Mouse (Mus musculus): ENCODE data around the gene Epb41l2. TPM values are rescaled to one million over a fixed set of nuclear protein-coding genes. Genes with fewer than 3 reads are reported as not detected.

Gene Epb41l2
- polyA plus RNA-seq, 1 experiment from 2014 or later: 17.2 TPM

- H3K36me3 ChIP-seq (ENCODE audit: control insufficient read depth, insufficient read depth, low read length): no peaks in the 10 kb centered on the region
- WGBS: 78% methylated on average over 3 of the region's 3 CpGs
- no peak overlapping the region for H3K9ac ChIP-seq (ENCODE audit: low read length)
Observed at GRCm38 (mm10) chr10:25519954-25520353, 160.4 kb downstream of the Epb41l2 start.

DNA sequence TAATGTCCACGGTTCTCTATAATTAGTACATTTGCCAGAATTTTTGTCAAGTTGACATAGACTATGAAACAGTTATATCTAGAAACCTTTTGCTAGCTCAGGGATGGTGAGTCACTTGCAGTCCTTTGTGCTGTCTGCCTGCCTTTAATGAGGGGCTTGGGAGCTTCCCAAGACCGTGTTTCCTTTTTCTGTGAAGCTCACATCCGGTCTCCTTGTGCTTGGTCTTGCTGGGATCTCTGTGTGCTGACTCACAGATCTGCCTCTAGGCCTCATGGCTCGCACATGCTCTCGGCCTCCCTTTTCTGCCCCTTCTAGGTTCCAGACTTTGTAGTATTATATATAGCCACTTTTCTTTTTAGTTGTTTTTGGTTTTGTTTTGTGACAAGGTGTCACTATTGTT, 160.8 kb downstream of the Epb41l2 start:
- H3K4me1 ChIP-seq (ENCODE audit: control insufficient read depth, insufficient read depth, low read length): no peaks in the 10 kb centered on the region
- no peak overlapping the region for H3K9ac ChIP-seq (ENCODE audit: low read length)
- no peak overlapping the region for H3K4me3 ChIP-seq (ENCODE audit: low read depth, low read length)
- H3K4me2 ChIP-seq (ENCODE audit: low read length): no peak overlapping the region
- no peaks in the 10 kb centered on the region for H3K36me3 ChIP-seq (ENCODE audit: control insufficient read depth, insufficient read depth, low read length)
- 85% methylated on average over 5 of the region's 5 CpGs for WGBS
- no peaks in the 10 kb centered on the region for H3K9me3 ChIP-seq (replicated peaks; ENCODE audit: control insufficient read depth, low read length)
- ATAC-seq (no peak), DNase-seq (ENCODE audit: low spot score) (peak; percentile 1)
- no peaks in the 10 kb centered on the region for H3K27me3 ChIP-seq (replicated peaks; ENCODE audit: control insufficient read depth, insufficient read depth, low read length)
- 0 out of 2 replicates have a peak overlapping the region, but pooled peaks have one; percentile 33 for H3K27ac ChIP-seq (ENCODE audit: low read depth, low read length)

More at GRCm38 (mm10) chr10:25519954-25520353, 160.4 kb downstream of the Epb41l2 start:
- ATAC-seq (no peak), DNase-seq (ENCODE audit: low spot score) (no peak)
- Histone ChIP-seq H3K27ac (ENCODE audit: low read depth, low read length) (no peak overlapping the region), H3K4me1 (ENCODE audit: control insufficient read depth, insufficient read depth, low read length) (no peaks in the 10 kb centered on the region), H3K4me3 (ENCODE audit: low read depth, low read length) (no peak overlapping the region), H3K9me3 (replicated peaks; ENCODE audit: control insufficient read depth, low read length) (no peaks in the 10 kb centered on the region), H3K27me3 (replicated peaks; ENCODE audit: control insufficient read depth, insufficient read depth, low read length) (no peaks in the 10 kb centered on the region), H3K4me2 (ENCODE audit: low read length) (no peak overlapping the region)

DNA sequence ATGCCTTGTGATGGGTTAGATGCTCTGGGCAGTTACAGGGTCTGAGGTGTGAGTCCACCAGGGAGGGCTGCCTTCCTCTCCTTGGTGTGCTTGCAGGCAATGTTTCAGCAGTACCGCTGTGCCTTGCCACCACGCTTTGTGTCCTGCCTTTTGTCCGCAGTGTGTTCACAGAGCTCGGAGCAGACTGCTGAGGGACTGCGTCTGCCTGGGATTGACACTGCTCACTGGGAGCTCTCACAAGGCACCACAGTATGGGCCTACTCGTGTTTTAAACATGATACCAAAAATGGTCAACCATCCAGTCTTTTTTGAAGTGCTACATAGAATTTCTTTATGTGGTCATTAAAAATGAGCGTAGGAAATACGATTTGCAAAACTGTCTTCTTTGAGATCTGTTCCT, 164.1 kb downstream of the Epb41l2 start:
- ATAC-seq (no peak), DNase-seq (ENCODE audit: low spot score) (no peak)
- Histone ChIP-seq H3K4me3 (ENCODE audit: low read depth, low read length) (no peak overlapping the region), H3K4me1 (ENCODE audit: control insufficient read depth, insufficient read depth, low read length) (no peaks in the 10 kb centered on the region), H3K4me2 (ENCODE audit: low read length) (no peak overlapping the region), H3K27me3 (replicated peaks; ENCODE audit: control insufficient read depth, insufficient read depth, low read length) (no peaks in the 10 kb centered on the region), H3K27ac (ENCODE audit: low read depth, low read length) (no peak overlapping the region), H3K9me3 (replicated peaks; ENCODE audit: control insufficient read depth, low read length) (no peaks in the 10 kb centered on the region), H3K36me3 (ENCODE audit: control insufficient read depth, insufficient read depth, low read length) (no peaks in the 10 kb centered on the region), H3K9ac (ENCODE audit: low read length) (no peak overlapping the region)
- WGBS: 75% methylated on average over 8 of the region's 8 CpGs

DNA sequence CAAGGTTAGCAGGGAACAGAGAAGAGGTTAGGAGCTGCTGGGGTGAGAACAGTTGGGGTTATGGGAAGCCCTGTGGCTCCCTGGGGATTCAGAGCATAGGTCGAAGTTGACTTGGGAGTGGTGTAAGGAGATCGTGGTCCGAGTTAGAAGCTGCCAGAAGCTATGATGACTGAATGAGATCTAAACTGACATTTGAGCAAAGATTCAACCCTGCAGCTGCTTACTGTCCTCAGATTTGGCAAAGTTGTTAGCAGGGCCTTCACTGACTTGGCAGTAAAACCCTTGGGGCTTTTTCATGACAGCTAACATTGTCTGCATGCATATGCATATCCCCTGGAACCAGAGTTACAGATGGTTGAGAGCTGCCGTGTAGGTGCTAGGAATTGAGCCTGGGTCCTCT, 166.6 kb downstream of the Epb41l2 start:
- ATAC-seq (no peak), DNase-seq (ENCODE audit: low spot score) (no peak)
- no peaks in the 10 kb centered on the region for H3K27me3 ChIP-seq (replicated peaks; ENCODE audit: control insufficient read depth, insufficient read depth, low read length)
- H3K27ac ChIP-seq (ENCODE audit: low read depth, low read length): no peak overlapping the region
- H3K4me2 ChIP-seq (ENCODE audit: low read length): no peak overlapping the region
- H3K4me3 ChIP-seq (ENCODE audit: low read depth, low read length): no peak overlapping the region
- WGBS: 93% methylated on average over 4 of the region's 4 CpGs
- H3K4me1 ChIP-seq (ENCODE audit: control insufficient read depth, insufficient read depth, low read length): no peaks in the 10 kb centered on the region
- no peaks in the 10 kb centered on the region for H3K9me3 ChIP-seq (replicated peaks; ENCODE audit: control insufficient read depth, low read length)
- H3K36me3 ChIP-seq (ENCODE audit: control insufficient read depth, insufficient read depth, low read length): no peaks in the 10 kb centered on the region
- no peak overlapping the region for H3K9ac ChIP-seq (ENCODE audit: low read length)

DNA sequence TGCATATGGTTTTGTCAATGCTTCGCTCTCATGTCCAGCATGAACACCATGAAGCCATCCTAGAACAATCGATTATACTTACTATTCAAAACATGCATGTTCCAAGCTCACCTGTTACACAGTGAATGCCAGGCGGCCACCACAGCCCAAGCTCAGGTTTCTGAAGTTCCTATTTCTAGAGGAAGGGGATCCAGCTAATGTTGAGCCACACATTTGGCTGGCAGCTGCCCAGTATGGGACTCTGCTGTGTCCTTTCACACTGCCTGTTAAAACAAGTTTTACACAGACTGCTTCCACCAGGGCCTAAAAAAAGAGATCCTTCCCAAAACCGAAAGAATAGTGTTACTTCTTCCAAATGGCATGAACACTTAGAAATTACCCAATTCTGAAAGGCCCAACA, 167.0 kb downstream of the Epb41l2 start:
- no peak overlapping the region for H3K4me2 ChIP-seq (ENCODE audit: low read length)
- H3K4me1 ChIP-seq (ENCODE audit: control insufficient read depth, insufficient read depth, low read length): no peaks in the 10 kb centered on the region
- H3K4me3 ChIP-seq (ENCODE audit: low read depth, low read length): no peak overlapping the region
- ATAC-seq (no peak), DNase-seq (ENCODE audit: low spot score) (no peak)
- H3K9me3 ChIP-seq (replicated peaks; ENCODE audit: control insufficient read depth, low read length): no peaks in the 10 kb centered on the region
- 93% methylated on average over 4 of the region's 4 CpGs for WGBS
- H3K27me3 ChIP-seq (replicated peaks; ENCODE audit: control insufficient read depth, insufficient read depth, low read length): no peaks in the 10 kb centered on the region
- no peaks in the 10 kb centered on the region for H3K36me3 ChIP-seq (ENCODE audit: control insufficient read depth, insufficient read depth, low read length)
- no peak overlapping the region for H3K27ac ChIP-seq (ENCODE audit: low read depth, low read length)
- no peak overlapping the region for H3K9ac ChIP-seq (ENCODE audit: low read length)

GRCm38 (mm10) chr10:25527126-25527525, 167.5 kb downstream of the Epb41l2 start:
- H3K9ac ChIP-seq (ENCODE audit: low read length): no peak overlapping the region
- no peaks in the 10 kb centered on the region for H3K36me3 ChIP-seq (ENCODE audit: control insufficient read depth, insufficient read depth, low read length)
- WGBS: 87% methylated on average over 3 of the region's 3 CpGs
- H3K4me2 ChIP-seq (ENCODE audit: low read length): no peak overlapping the region
- no peaks in the 10 kb centered on the region for H3K27me3 ChIP-seq (replicated peaks; ENCODE audit: control insufficient read depth, insufficient read depth, low read length)
- no peaks in the 10 kb centered on the region for H3K4me1 ChIP-seq (ENCODE audit: control insufficient read depth, insufficient read depth, low read length)
- H3K4me3 ChIP-seq (ENCODE audit: low read depth, low read length): no peak overlapping the region
- ATAC-seq (no peak), DNase-seq (ENCODE audit: low spot score) (no peak)
- H3K27ac ChIP-seq (ENCODE audit: low read depth, low read length): no peak overlapping the region
- H3K9me3 ChIP-seq (replicated peaks; ENCODE audit: control insufficient read depth, low read length): no peaks in the 10 kb centered on the region

DNA sequence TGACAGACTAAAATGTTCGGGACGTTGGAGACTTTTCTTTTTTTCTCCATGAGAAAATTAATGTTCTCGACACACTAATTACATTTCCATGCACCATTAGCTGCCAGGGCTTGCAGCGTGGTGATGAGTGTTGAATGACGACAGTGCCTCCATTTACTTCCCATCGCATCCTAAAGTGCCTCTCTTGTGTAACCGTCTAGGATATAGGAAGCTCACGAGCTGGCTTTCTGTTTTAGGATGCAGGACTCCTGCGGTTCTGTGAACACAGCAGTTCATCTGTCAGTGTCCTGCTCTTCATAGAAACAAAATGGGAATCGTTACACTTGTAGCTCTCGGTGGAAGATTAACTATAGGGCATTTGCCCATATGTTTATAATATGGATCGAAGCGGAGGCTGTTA, 171.7 kb downstream of the Epb41l2 start:
- Histone ChIP-seq H3K4me3 (ENCODE audit: low read depth, low read length) (no peak overlapping the region), H3K9ac (ENCODE audit: low read length) (no peak overlapping the region), H3K27me3 (replicated peaks; ENCODE audit: control insufficient read depth, insufficient read depth, low read length) (no peaks in the 10 kb centered on the region), H3K4me2 (ENCODE audit: low read length) (no peak overlapping the region), H3K4me1 (ENCODE audit: control insufficient read depth, insufficient read depth, low read length) (no peaks in the 10 kb centered on the region), H3K36me3 (ENCODE audit: control insufficient read depth, insufficient read depth, low read length) (no peaks in the 10 kb centered on the region), H3K27ac (ENCODE audit: low read depth, low read length) (no peak overlapping the region), H3K9me3 (replicated peaks; ENCODE audit: control insufficient read depth, low read length) (no peaks in the 10 kb centered on the region)
- 70% methylated on average over 13 of the region's 13 CpGs for whole genome bisulfite sequencing
- ATAC-seq: no peak
- DNase-seq (ENCODE audit: low spot score): no peak

GRCm38 (mm10) chr10:25533105-25533504, 173.5 kb downstream of the Epb41l2 start:
- no peak overlapping the region for H3K4me3 ChIP-seq (ENCODE audit: low read depth, low read length)
- H3K9ac ChIP-seq (ENCODE audit: low read length): no peak overlapping the region
- WGBS: 89% methylated on average over 2 of the region's 2 CpGs
- DNase-seq (ENCODE audit: low spot score) (no peak), ATAC-seq (no peak)
- no peak overlapping the region for H3K27ac ChIP-seq (ENCODE audit: low read depth, low read length)
- H3K36me3 ChIP-seq (ENCODE audit: control insufficient read depth, insufficient read depth, low read length): no peaks in the 10 kb centered on the region
- no peak overlapping the region for H3K4me2 ChIP-seq (ENCODE audit: low read length)
- no peaks in the 10 kb centered on the region for H3K4me1 ChIP-seq (ENCODE audit: control insufficient read depth, insufficient read depth, low read length)
- no peaks in the 10 kb centered on the region for H3K9me3 ChIP-seq (replicated peaks; ENCODE audit: control insufficient read depth, low read length)
- H3K27me3 ChIP-seq (replicated peaks; ENCODE audit: control insufficient read depth, insufficient read depth, low read length): no peaks in the 10 kb centered on the region

DNA sequence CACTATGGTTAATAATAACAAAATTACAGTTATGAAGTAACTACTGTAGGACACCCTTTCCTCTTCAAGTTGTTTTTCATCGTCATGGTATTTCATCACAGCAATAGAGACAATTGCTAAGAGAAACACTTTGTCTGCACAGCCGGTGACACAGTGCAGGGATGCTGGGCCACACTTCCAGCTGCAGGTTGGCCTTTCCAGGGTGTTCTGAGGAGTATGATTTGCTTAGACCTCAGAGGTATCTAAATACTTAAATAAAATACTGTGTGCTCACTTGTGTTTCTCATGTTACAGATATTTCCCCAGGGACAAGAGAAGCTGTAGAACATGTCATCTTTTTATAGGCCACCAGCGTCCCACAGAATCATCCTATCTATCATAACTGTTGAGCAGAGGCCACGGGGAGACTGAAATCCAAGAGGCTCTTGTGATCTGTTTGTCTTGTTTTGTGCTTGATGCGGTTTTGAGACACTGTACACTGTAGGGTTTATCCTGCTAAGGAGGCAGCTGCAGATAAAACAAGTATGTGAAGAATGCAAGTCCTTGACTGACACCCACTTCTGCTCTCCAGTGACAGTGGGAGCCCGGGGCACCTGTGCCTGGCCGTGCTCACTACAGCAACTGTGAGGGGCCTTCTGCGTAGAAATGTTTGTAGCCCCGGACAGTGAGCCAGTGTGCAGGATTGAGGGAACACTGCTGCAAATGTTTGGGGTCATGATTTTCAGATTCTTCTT, 174.1 kb downstream of the Epb41l2 start:
- no peak overlapping the region for H3K4me3 ChIP-seq (ENCODE audit: low read depth, low read length)
- H3K27me3 ChIP-seq (replicated peaks; ENCODE audit: control insufficient read depth, insufficient read depth, low read length): no peaks in the 10 kb centered on the region
- H3K4me2 ChIP-seq (ENCODE audit: low read length): no peak overlapping the region
- H3K4me1 ChIP-seq (ENCODE audit: control insufficient read depth, insufficient read depth, low read length): no peaks in the 10 kb centered on the region
- H3K36me3 ChIP-seq (ENCODE audit: control insufficient read depth, insufficient read depth, low read length): no peaks in the 10 kb centered on the region
- no peaks in the 10 kb centered on the region for H3K9me3 ChIP-seq (replicated peaks; ENCODE audit: control insufficient read depth, low read length)
- WGBS: 87% methylated on average over 9 of the region's 9 CpGs
- DNase-seq (ENCODE audit: low spot score): no peak
- ATAC-seq: no peak
- H3K9ac ChIP-seq (ENCODE audit: low read length): no peak overlapping the region
- no peak overlapping the region for H3K27ac ChIP-seq (ENCODE audit: low read depth, low read length)

All from forebrain, embryonic 14.5 days (tissue).